Mouse (Mus musculus): ENCODE data around the gene Fam217b. TPM values are rescaled to one million over a fixed set of nuclear protein-coding genes. Genes with fewer than 3 reads are reported as not detected.

The Fam217b gene
- total and polyA plus RNA-seq, 2 experiments from 2014 or later: 20.0 to 24.8 TPM

- Histone ChIP-seq H3K9me3 (ENCODE audit: low read length) (no peaks in the 10 kb centered on the region), H3K27me3 (ENCODE audit: insufficient read depth, low read length) (no peaks in the 10 kb centered on the region), H3K4me2 (ENCODE audit: low read depth, low read length) (peak overlapping the region; percentile 98), H3K36me3 (ENCODE audit: insufficient read depth, low read length) (no peaks in the 10 kb centered on the region), H3K9ac (replicated peaks; ENCODE audit: low read length) (peak overlapping the region; percentile 71), H3K4me1 (ENCODE audit: insufficient read depth, low read length) (peaks cover 23% of the 10 kb centered on the region), H3K4me3 (ENCODE audit: low read length) (peak overlapping the region; percentile 66), H3K27ac (peak overlapping the region; percentile 82)
- WGBS: 16% methylated on average over 70 of the region's 75 CpGs
- no peak for TF ChIP-seq CTCF (IDR thresholded peaks at IDR 0.05; ENCODE audit: low read depth)
- ATAC-seq: peak; percentile 33
- DNase-seq (ENCODE audit: low spot score): peak; percentile 51
These were observed 653 bp upstream of the Fam217b start for GRCm38 (mm10) chr2:178413481-178414260.

DNA sequence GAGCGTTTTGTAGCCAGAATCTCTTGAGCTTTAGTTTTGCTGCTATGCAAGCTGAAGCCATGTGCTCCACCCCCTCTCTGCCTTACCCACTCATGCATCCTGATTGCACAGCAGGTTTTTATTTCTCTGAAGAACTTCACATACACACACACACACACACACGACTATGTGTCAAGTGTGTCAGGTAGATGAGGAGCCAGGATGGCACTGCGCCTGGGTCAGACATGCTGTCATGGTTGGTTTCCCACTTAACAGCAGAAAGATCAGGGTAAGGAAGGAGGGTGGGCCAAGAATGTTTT lies 775 bp downstream of the Fam217b start:
- Histone ChIP-seq H3K9ac (replicated peaks; ENCODE audit: low read length) (peak overlapping the region; percentile 71; the same call in 1 of the 2 replicates), H3K27me3 (ENCODE audit: insufficient read depth, low read length) (no peaks in the 10 kb centered on the region), H3K4me1 (ENCODE audit: insufficient read depth, low read length) (peaks cover 23% of the 10 kb centered on the region), H3K27ac (peak overlapping the region; percentile 82), H3K36me3 (ENCODE audit: insufficient read depth, low read length) (no peaks in the 10 kb centered on the region), H3K4me2 (ENCODE audit: low read depth, low read length) (peak overlapping the region; percentile 98), H3K4me3 (ENCODE audit: low read length) (peak overlapping the region; percentile 66), H3K9me3 (ENCODE audit: low read length) (no peaks in the 10 kb centered on the region)
- DNase-seq (ENCODE audit: low spot score) (peak; percentile 86), ATAC-seq (peak; percentile 66)
- TF ChIP-seq CTCF (IDR thresholded peaks at IDR 0.05; ENCODE audit: low read depth): no peak
- WGBS: 10% methylated on average over 3 of the region's 3 CpGs

- 73% methylated on average over 13 of the region's 13 CpGs for WGBS
- Histone ChIP-seq H3K27ac (no peak overlapping the region), H3K27me3 (ENCODE audit: insufficient read depth, low read length) (no peaks in the 10 kb centered on the region), H3K36me3 (ENCODE audit: insufficient read depth, low read length) (no peaks in the 10 kb centered on the region; the same call in 1 of the 2 replicates), H3K9me3 (ENCODE audit: low read length) (no peaks in the 10 kb centered on the region), H3K9ac (replicated peaks; ENCODE audit: low read length) (no peak overlapping the region), H3K4me3 (ENCODE audit: low read length) (no peak overlapping the region), H3K4me1 (ENCODE audit: insufficient read depth, low read length) (peaks cover 23% of the 10 kb centered on the region), H3K4me2 (ENCODE audit: low read depth, low read length) (no peak overlapping the region)
- no peak for DNase-seq (ENCODE audit: low spot score)
- TF ChIP-seq CTCF (IDR thresholded peaks at IDR 0.05; ENCODE audit: low read depth): no peak
- ATAC-seq: no peak
These were observed 2.1 kb downstream of the Fam217b start for GRCm38 (mm10) chr2:178416427-178416826.

- DNase-seq (ENCODE audit: low spot score) (no peak), ATAC-seq (no peak)
- H3K27me3 ChIP-seq (ENCODE audit: insufficient read depth, low read length): no peaks in the 10 kb centered on the region
- no peak overlapping the region for H3K9ac ChIP-seq (replicated peaks; ENCODE audit: low read length)
- no peaks in the 10 kb centered on the region; the same call in 1 of the 2 replicates for H3K36me3 ChIP-seq (ENCODE audit: insufficient read depth, low read length)
- peaks cover 23% of the 10 kb centered on the region for H3K4me1 ChIP-seq (ENCODE audit: insufficient read depth, low read length)
- H3K4me3 ChIP-seq (ENCODE audit: low read length): no peak overlapping the region
- no peaks in the 10 kb centered on the region for H3K9me3 ChIP-seq (ENCODE audit: low read length)
- no peak for TF ChIP-seq CTCF (IDR thresholded peaks at IDR 0.05; ENCODE audit: low read depth)
- H3K27ac ChIP-seq: no peak overlapping the region
- 53% methylated on average over 4 of the region's 4 CpGs for WGBS
- no peak overlapping the region for H3K4me2 ChIP-seq (ENCODE audit: low read depth, low read length)
These were observed 2.6 kb downstream of the Fam217b start for GRCm38 (mm10) chr2:178416970-178417369.

DNA sequence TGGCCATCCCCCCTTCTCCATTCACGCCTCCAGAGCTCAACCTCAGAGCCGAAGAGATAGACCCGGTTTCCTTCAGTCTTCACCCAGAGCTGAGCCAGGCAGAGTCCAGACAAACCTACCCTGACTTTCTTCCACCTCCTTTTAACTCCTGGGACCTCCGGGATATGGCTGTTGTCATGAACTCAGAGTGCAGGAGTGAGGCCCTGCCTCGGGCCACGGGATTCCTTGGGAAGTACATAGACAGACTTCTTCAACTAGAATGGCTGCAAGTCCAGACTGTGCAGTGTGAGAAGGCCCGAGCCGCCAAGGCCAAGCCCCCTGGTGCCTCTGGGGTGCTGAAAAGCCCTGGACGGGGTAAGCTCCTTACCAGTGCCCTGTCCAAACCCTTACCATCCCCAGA lies 6.3 kb downstream of the Fam217b start:
- no peak for ATAC-seq
- 82% methylated on average over 9 of the region's 9 CpGs for WGBS

DNA sequence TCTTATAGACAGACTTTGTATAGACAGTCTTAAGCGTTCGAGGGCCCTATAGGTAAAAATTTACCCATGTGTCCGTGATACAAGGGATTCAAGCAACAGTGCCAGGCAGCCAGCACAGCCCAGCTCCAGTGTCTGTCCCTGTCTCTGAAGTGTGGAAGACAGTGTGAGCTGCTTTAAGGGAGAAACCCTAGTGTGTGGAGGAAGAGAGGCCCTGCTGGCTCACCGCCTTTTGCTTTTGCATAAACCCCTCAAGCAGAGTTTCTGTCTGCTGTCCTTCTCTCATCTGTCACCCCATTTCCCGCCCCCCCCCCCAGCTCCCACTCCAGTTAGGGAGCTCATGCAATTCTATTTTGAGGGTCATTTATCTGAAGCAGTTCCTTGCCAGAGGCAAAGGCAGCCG lies 7.3 kb downstream of the Fam217b start:
- H3K36me3 ChIP-seq (ENCODE audit: insufficient read depth, low read length): peaks cover 3% of the 10 kb centered on the region; the same call in 1 of the 2 replicates
- no peak for TF ChIP-seq CTCF (IDR thresholded peaks at IDR 0.05; ENCODE audit: low read depth)
- H3K27me3 ChIP-seq (ENCODE audit: insufficient read depth, low read length): no peaks in the 10 kb centered on the region
- no peaks in the 10 kb centered on the region for H3K4me1 ChIP-seq (ENCODE audit: insufficient read depth, low read length)
- H3K4me3 ChIP-seq (ENCODE audit: low read length): no peak overlapping the region
- H3K27ac ChIP-seq: no peak overlapping the region
- DNase-seq (ENCODE audit: low spot score) (no peak), ATAC-seq (no peak)
- H3K9me3 ChIP-seq (ENCODE audit: low read length): no peaks in the 10 kb centered on the region
- WGBS: 43% methylated on average over 6 of the region's 6 CpGs
- H3K9ac ChIP-seq (replicated peaks; ENCODE audit: low read length): no peak overlapping the region
- no peak overlapping the region for H3K4me2 ChIP-seq (ENCODE audit: low read depth, low read length)

More for the DNA sequence above, 6.3 kb downstream of the Fam217b start:
- H3K4me3 ChIP-seq (ENCODE audit: low read length): no peak overlapping the region
- no peaks in the 10 kb centered on the region for H3K27me3 ChIP-seq (ENCODE audit: insufficient read depth, low read length)
- H3K4me2 ChIP-seq (ENCODE audit: low read depth, low read length): no peak overlapping the region
- 0 out of 2 replicates have a peak, but pooled peaks cover 3% of the 10 kb centered on the region for H3K4me1 ChIP-seq (ENCODE audit: insufficient read depth, low read length)
- H3K27ac ChIP-seq: no peak overlapping the region
- no peak for TF ChIP-seq CTCF (IDR thresholded peaks at IDR 0.05; ENCODE audit: low read depth)
- no peaks in the 10 kb centered on the region for H3K9me3 ChIP-seq (ENCODE audit: low read length)
- peaks cover 3% of the 10 kb centered on the region; the same call in 1 of the 2 replicates for H3K36me3 ChIP-seq (ENCODE audit: insufficient read depth, low read length)
- no peak overlapping the region for H3K9ac ChIP-seq (replicated peaks; ENCODE audit: low read length)
- DNase-seq (ENCODE audit: low spot score): no peak

GRCm38 (mm10) chr2:178422186-178422585 lies 7.9 kb downstream of the Fam217b start:
- no peak for ATAC-seq
- DNase-seq (ENCODE audit: low spot score): no peak
- Histone ChIP-seq H3K27me3 (ENCODE audit: insufficient read depth, low read length) (no peaks in the 10 kb centered on the region), H3K9ac (replicated peaks; ENCODE audit: low read length) (no peak overlapping the region), H3K4me2 (ENCODE audit: low read depth, low read length) (no peak overlapping the region), H3K4me3 (ENCODE audit: low read length) (no peak overlapping the region), H3K9me3 (ENCODE audit: low read length) (no peaks in the 10 kb centered on the region), H3K4me1 (ENCODE audit: insufficient read depth, low read length) (no peaks in the 10 kb centered on the region), H3K36me3 (ENCODE audit: insufficient read depth, low read length) (peaks cover 3% of the 10 kb centered on the region; the same call in 1 of the 2 replicates), H3K27ac (no peak overlapping the region)
- no peak for TF ChIP-seq CTCF (IDR thresholded peaks at IDR 0.05; ENCODE audit: low read depth)
- 63% methylated on average over 2 of the region's 3 CpGs for WGBS

All from hindbrain, postnatal 0 days (tissue).